Mouse (Mus musculus): ENCODE data around the gene Lmtk2.
A peak's percentile ranks its signal among the peaks of the same experiment; 100 is the strongest.

Lmtk2 gene

GRCm38 (mm10) chr5:144106130-144106510 is 5.9 kb downstream of the Lmtk2 start:
- no peak for DNase-seq (ENCODE audit: low read depth in 2 of 2, low spot score in 2 of 2)

- no peak for DNase-seq (ENCODE audit: low read depth in 2 of 2, low spot score in 2 of 2)
Observed at GRCm38 (mm10) chr5:144109201-144109600, 9.0 kb downstream of the Lmtk2 start.

GRCm38 (mm10) chr5:144112574-144113438 is 12.6 kb downstream of the Lmtk2 start:
- DNase-seq (ENCODE audit: low read depth in 2 of 2, low spot score in 2 of 2) = no peak

- no peak for DNase-seq (ENCODE audit: low read depth in 2 of 2, low spot score in 2 of 2)
Observed at GRCm38 (mm10) chr5:144114068-144114467, 13.8 kb downstream of the Lmtk2 start.

GRCm38 (mm10) chr5:144114970-144115627 is 14.9 kb downstream of the Lmtk2 start:
- DNase-seq (ENCODE audit: low read depth in 2 of 2, low spot score in 2 of 2) = no peak

GRCm38 (mm10) chr5:144115628-144115977 is 15.4 kb downstream of the Lmtk2 start:
- no peak for DNase-seq (ENCODE audit: low read depth in 2 of 2, low spot score in 2 of 2)

- no peak for DNase-seq (ENCODE audit: low read depth in 2 of 2, low spot score in 2 of 2)
Observed at GRCm38 (mm10) chr5:144118271-144118670, 18.0 kb downstream of the Lmtk2 start.

GRCm38 (mm10) chr5:144119286-144119685 is 19.1 kb downstream of the Lmtk2 start:
- DNase-seq (ENCODE audit: low read depth in 2 of 2, low spot score in 2 of 2) = no peak

- DNase-seq (ENCODE audit: low read depth in 2 of 2, low spot score in 2 of 2) = no peak
Observed at GRCm38 (mm10) chr5:144121489-144121888, 21.3 kb downstream of the Lmtk2 start.

GRCm38 (mm10) chr5:144125979-144126755 is 25.9 kb downstream of the Lmtk2 start:
- DNase-seq (ENCODE audit: low read depth in 2 of 2, low spot score in 2 of 2) = peak; percentile 4 to 6

- no peak for DNase-seq (ENCODE audit: low read depth in 2 of 2, low spot score in 2 of 2)
Observed at GRCm38 (mm10) chr5:144143531-144143930, 43.3 kb downstream of the Lmtk2 start.

- DNase-seq (ENCODE audit: low read depth in 2 of 2, low spot score in 2 of 2) = no peak
Observed at GRCm38 (mm10) chr5:144146898-144147297, 46.7 kb downstream of the Lmtk2 start.

- DNase-seq (ENCODE audit: low read depth in 2 of 2, low spot score in 2 of 2) = no peak
Observed at GRCm38 (mm10) chr5:144149530-144149929, 49.3 kb downstream of the Lmtk2 start.

GRCm38 (mm10) chr5:144151270-144151669 is 51.0 kb downstream of the Lmtk2 start:
- DNase-seq (ENCODE audit: low read depth in 2 of 2, low spot score in 2 of 2) = no peak

- peak; percentile 53 to 70 for DNase-seq (ENCODE audit: low read depth in 2 of 2, low spot score in 2 of 2)
Observed at GRCm38 (mm10) chr5:144154528-144154927, 54.3 kb downstream of the Lmtk2 start.

- DNase-seq (ENCODE audit: low read depth in 2 of 2, low spot score in 2 of 2) = no peak
Observed at GRCm38 (mm10) chr5:144158604-144159003, 58.4 kb downstream of the Lmtk2 start.

GRCm38 (mm10) chr5:144159137-144159536 is 58.9 kb downstream of the Lmtk2 start:
- no peak for DNase-seq (ENCODE audit: low read depth in 2 of 2, low spot score in 2 of 2)

GRCm38 (mm10) chr5:144162080-144162812 is 62.0 kb downstream of the Lmtk2 start:
- DNase-seq (ENCODE audit: low read depth in 2 of 2, low spot score in 2 of 2) = no peak

- no peak for DNase-seq (ENCODE audit: low read depth in 2 of 2, low spot score in 2 of 2)
Observed at GRCm38 (mm10) chr5:144162813-144163517, 62.7 kb downstream of the Lmtk2 start.

- DNase-seq (ENCODE audit: low read depth in 2 of 2, low spot score in 2 of 2) = no peak
Observed at GRCm38 (mm10) chr5:144165756-144166155, 65.5 kb downstream of the Lmtk2 start.
